Mouse (Mus musculus) midbrain, embryonic 15.5 days (tissue): Measurements from ENCODE around the gene Wscd2. TPM values are rescaled to one million over a fixed set of nuclear protein-coding genes. Genes with fewer than 3 reads are reported as not detected.

Source experiments
- ATAC-seq: fragments of 200-750 bp; cut with Nextera tagmentation; replicated peaks from 2 replicates; pipeline ENCODE4 v1.8.0; 2017; ENCODE audit warnings: moderate TSS enrichment
- H3K27ac ChIP-seq: fragments of 300-500 bp; sonication (generic); 2 replicates; pipeline ENCODE4 v1.5.1; 2015; ENCODE audit warnings: mild to moderate bottlenecking, inconsistent platforms
- H3K27me3 ChIP-seq: fragments of 300-500 bp; sonication (generic); replicated peaks from 2 replicates; pipeline ENCODE4 v1.6.1; 2015; ENCODE audit warnings: inconsistent platforms
- H3K36me3 ChIP-seq: fragments of 300-500 bp; sonication (generic); replicated peaks from 2 replicates; pipeline ENCODE4 v1.6.1; 2015; ENCODE audit warnings: inconsistent platforms
- H3K4me1 ChIP-seq: fragments of 300-500 bp; sonication (generic); 2 replicates; pipeline ENCODE4 v1.6.1; 2015; ENCODE audit warnings: inconsistent platforms
- H3K4me2 ChIP-seq: fragments of 300-500 bp; sonication (generic); 2 replicates; pipeline ENCODE4 v1.6.1; 2015; ENCODE audit warnings: inconsistent platforms, mild to moderate bottlenecking, moderate library complexity
- H3K4me3 ChIP-seq: fragments of 300-500 bp; sonication (generic); 2 replicates; pipeline ENCODE4 v1.5.1; 2015; ENCODE audit warnings: mild to moderate bottlenecking, inconsistent platforms
- H3K9ac ChIP-seq: fragments of 300-500 bp; sonication (generic); 2 replicates; pipeline ENCODE4 v1.6.1; 2015; ENCODE audit warnings: mild to moderate bottlenecking, inconsistent platforms
- H3K9me3 ChIP-seq: fragments of 300-500 bp; sonication (generic); 2 replicates; pipeline ENCODE4 v1.6.1; 2016; ENCODE audit warnings: inconsistent platforms
- WGBS: fragments of 180-500 bp; shearing (Covaris S2); methylation state at CpG from one replicate; pipeline ENCODE4 v1.1.7; 2015; ENCODE audit warnings: mixed read lengths; 5-methylcytosine and 5-hydroxymethylcytosine counted together
- polyA plus RNA-seq: library from polyadenylated mRNA; unstranded; fragments of >200 nt; fragmentation: Nextera tagmentation; extraction: Ambion mirVana; gene quantifications from 2 replicates; pipeline ENCODE4 v1.2.1, GENCODE M21; 2015

Wscd2 gene
- polyA plus RNA-seq, 1 experiment from 2014 or later, result 16.0 TPM

GRCm38 (mm10) chr5:113547949-113548700, 58.0 kb downstream of the Wscd2 start:
- Histone ChIP-seq H3K4me1 (peaks cover 10% of the 10 kb centered on the region), H3K4me2 (no peak overlapping the region), H3K36me3 (no peaks in the 10 kb centered on the region), H3K9ac (no peak overlapping the region), H3K9me3 (no peaks in the 10 kb centered on the region), H3K27me3 (0 out of 2 replicates have a peak, but pooled peaks cover 6% of the 10 kb centered on the region), H3K4me3 (no peak overlapping the region), H3K27ac (no peak overlapping the region)
- 58% methylated on average over 14 of the region's 14 CpGs for WGBS
- ATAC-seq, result no peak

DNA sequence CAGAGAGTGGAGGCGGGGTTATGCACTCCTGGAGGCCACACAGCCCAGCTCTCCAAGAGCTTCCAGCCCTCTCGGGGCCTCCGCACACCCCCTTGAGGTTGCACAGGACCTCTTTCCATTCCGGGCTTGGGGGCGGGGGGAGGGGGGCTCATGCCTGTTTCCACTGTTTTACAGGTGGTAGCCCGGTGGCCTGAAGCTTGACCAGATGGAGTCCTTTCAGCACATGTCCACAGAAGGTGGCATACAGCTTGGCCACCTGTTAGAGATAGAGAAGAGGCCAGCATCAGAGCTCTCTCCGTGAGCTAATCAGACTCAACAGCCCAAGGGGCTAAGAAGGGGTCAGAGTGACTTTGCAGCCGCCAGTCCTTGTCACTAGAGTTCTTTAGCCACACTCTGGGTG, 60.1 kb downstream of the Wscd2 start:
- 0 out of 2 replicates have a peak, but pooled peaks cover 6% of the 10 kb centered on the region for H3K27me3 ChIP-seq
- ATAC-seq, result no peak
- H3K4me2 ChIP-seq, result no peak overlapping the region
- 72% methylated on average over 8 of the region's 8 CpGs for WGBS
- H3K27ac ChIP-seq, result no peak overlapping the region
- no peaks in the 10 kb centered on the region for H3K36me3 ChIP-seq
- H3K9me3 ChIP-seq, result no peaks in the 10 kb centered on the region
- peaks cover 18% of the 10 kb centered on the region for H3K4me1 ChIP-seq
- H3K4me3 ChIP-seq, result no peak overlapping the region
- no peak overlapping the region for H3K9ac ChIP-seq

DNA sequence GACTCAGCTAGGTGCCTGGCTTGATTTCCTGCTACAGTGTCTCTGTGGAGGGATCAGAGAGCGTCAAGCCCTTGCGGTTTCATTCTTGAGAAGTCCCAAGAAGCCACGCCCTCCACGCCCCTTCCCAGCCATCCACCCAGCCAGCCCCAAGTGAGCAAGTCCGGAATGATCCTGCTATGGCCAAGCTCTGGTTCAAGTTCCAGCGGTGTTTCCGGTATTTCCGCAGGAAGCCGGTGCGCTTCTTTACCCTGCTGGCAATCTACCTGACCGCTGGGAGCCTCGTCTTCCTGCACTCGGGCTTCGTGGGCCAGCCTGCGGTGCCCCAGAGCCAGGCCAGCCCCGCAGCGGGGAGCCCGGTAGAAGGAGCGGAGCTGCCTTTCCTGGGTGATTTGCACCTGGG, 60.6 kb downstream of the Wscd2 start:
- Histone ChIP-seq H3K27ac (no peak overlapping the region), H3K9me3 (no peaks in the 10 kb centered on the region), H3K36me3 (no peaks in the 10 kb centered on the region), H3K27me3 (0 out of 2 replicates have a peak, but pooled peaks cover 6% of the 10 kb centered on the region), H3K4me3 (no peak overlapping the region), H3K4me1 (peaks cover 14% of the 10 kb centered on the region), H3K4me2 (no peak overlapping the region), H3K9ac (no peak overlapping the region)
- 35% methylated on average over 19 of the region's 19 CpGs for WGBS
- no peak for ATAC-seq

- H3K9me3 ChIP-seq, result no peaks in the 10 kb centered on the region
- H3K36me3 ChIP-seq, result no peaks in the 10 kb centered on the region
- peaks cover 12% of the 10 kb centered on the region for H3K4me1 ChIP-seq
- WGBS, result 14% methylated on average over 9 of the region's 9 CpGs
- H3K27ac ChIP-seq, result no peak overlapping the region
- no peak overlapping the region for H3K4me2 ChIP-seq
- 0 out of 2 replicates have a peak, but pooled peaks cover 6% of the 10 kb centered on the region for H3K27me3 ChIP-seq
- H3K9ac ChIP-seq, result no peak overlapping the region
- no peak overlapping the region for H3K4me3 ChIP-seq
- no peak for ATAC-seq
These were observed 63.3 kb downstream of the Wscd2 start for GRCm38 (mm10) chr5:113553402-113553897.

DNA sequence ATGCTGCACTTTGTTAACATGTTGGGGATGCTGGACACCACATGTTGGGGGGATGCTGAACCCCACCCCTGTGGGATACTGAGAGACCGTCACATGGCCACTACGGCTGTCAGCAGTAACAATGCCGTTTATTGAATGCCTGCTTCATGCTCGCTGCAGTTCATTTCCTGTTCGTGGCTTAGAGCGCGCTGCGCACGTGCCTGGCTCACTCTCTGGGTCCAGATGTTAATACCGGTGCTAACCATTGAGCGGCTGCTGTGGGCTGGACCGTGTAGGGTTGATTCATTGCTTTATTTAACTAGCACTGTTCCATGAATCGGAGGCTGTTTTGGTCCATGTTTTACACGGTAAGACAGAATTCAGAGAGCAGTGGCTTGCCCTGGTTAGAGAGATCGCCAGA, 64.0 kb downstream of the Wscd2 start:
- no peak overlapping the region for H3K9ac ChIP-seq

DNA sequence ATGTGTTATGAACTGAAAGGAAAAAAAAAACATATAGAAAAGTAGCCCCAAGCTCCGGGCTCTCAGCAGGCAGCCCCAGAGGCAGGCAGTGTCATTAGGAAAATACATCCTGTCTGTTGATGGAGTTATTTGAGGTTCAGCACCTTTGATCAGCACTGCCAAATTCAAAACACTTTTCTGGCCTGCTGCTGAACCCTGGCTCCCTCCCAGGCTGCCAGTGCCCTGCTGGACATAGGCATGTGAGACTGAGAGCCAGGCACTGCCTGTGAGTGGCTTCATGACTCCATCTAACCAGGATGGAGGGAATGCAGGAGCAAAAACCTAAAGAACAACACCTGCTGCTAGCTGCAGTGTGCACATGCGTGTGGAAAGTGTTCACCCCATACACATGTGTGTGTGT, 64.4 kb downstream of the Wscd2 start:
- Histone ChIP-seq H3K9me3 (no peaks in the 10 kb centered on the region), H3K4me3 (no peak overlapping the region), H3K36me3 (no peaks in the 10 kb centered on the region), H3K9ac (no peak overlapping the region), H3K27me3 (0 out of 2 replicates have a peak, but pooled peaks cover 6% of the 10 kb centered on the region), H3K4me1 (peaks cover 12% of the 10 kb centered on the region), H3K27ac (no peak overlapping the region), H3K4me2 (no peak overlapping the region)
- no peak for ATAC-seq
- WGBS, result 85% methylated on average over 2 of the region's 2 CpGs

More for the DNA sequence above, 64.0 kb downstream of the Wscd2 start:
- no peak for ATAC-seq
- WGBS, result 60% methylated on average over 15 of the region's 15 CpGs
- Histone ChIP-seq H3K9me3 (no peaks in the 10 kb centered on the region), H3K36me3 (no peaks in the 10 kb centered on the region), H3K4me1 (peaks cover 12% of the 10 kb centered on the region), H3K4me2 (no peak overlapping the region), H3K27ac (no peak overlapping the region), H3K4me3 (no peak overlapping the region), H3K27me3 (0 out of 2 replicates have a peak, but pooled peaks cover 6% of the 10 kb centered on the region)

GRCm38 (mm10) chr5:113555684-113556083, 65.6 kb downstream of the Wscd2 start:
- 68% methylated on average over 2 of the region's 2 CpGs for WGBS
- no peak for ATAC-seq

DNA sequence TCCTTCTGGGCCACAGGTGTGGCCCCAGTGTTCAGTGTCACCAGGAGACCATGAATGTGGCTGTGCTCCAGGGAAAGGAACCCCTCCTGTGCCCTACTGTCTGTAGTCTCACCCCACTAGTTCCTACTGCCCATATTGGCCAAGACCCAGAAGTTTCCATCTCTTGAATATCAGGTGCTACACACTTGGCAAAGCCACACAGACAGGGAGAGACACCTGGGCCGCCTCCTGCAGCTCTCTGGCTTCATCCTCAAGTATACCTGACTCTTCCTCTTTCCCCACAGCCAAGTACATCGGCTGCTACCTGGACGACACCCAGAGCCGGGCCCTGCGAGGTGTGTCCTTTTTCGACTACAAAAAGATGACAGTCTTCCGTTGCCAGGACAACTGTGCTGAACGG, 67.9 kb downstream of the Wscd2 start:
- no peak overlapping the region for H3K27ac ChIP-seq
- no peak overlapping the region for H3K4me2 ChIP-seq
- 91% methylated on average over 8 of the region's 8 CpGs for WGBS
- H3K4me3 ChIP-seq, result no peak overlapping the region
- no peaks in the 10 kb centered on the region for H3K9me3 ChIP-seq
- no peaks in the 10 kb centered on the region for H3K27me3 ChIP-seq
- no peak overlapping the region for H3K9ac ChIP-seq
- H3K36me3 ChIP-seq, result no peaks in the 10 kb centered on the region
- peaks cover 12% of the 10 kb centered on the region for H3K4me1 ChIP-seq
- no peak for ATAC-seq

More at GRCm38 (mm10) chr5:113555684-113556083, 65.6 kb downstream of the Wscd2 start:
- Histone ChIP-seq H3K9ac (no peak overlapping the region), H3K4me1 (peaks cover 12% of the 10 kb centered on the region), H3K27me3 (0 out of 2 replicates have a peak, but pooled peaks cover 3% of the 10 kb centered on the region), H3K9me3 (no peaks in the 10 kb centered on the region), H3K4me3 (no peak overlapping the region), H3K27ac (no peak overlapping the region), H3K36me3 (no peaks in the 10 kb centered on the region), H3K4me2 (no peak overlapping the region)

DNA sequence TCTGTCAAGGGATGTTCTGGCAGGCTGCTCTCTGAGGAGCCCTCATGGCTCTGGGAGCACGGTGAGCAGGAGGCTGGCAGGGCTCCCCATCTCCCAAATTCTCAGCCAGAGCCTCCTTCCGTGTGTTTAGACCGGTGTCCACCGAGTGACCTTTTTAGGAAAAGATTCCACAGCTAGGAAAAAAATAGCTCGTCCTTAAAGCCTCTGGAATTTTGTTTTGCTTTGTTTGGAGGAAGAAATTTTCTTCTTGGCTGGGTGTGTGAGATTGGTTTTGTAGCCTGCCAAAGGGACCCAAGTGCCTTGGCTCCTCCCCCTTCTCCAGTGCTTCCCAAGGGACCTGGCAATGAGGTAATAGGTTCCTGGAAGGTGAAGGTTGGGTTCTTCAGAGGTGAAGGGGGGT, 69.5 kb downstream of the Wscd2 start:
- no peak for ATAC-seq
- Histone ChIP-seq H3K4me3 (no peak overlapping the region), H3K4me1 (no peaks in the 10 kb centered on the region), H3K36me3 (no peaks in the 10 kb centered on the region), H3K4me2 (no peak overlapping the region), H3K9ac (no peak overlapping the region), H3K27me3 (no peaks in the 10 kb centered on the region), H3K9me3 (no peaks in the 10 kb centered on the region), H3K27ac (no peak overlapping the region)
- 74% methylated on average over 5 of the region's 5 CpGs for WGBS

DNA sequence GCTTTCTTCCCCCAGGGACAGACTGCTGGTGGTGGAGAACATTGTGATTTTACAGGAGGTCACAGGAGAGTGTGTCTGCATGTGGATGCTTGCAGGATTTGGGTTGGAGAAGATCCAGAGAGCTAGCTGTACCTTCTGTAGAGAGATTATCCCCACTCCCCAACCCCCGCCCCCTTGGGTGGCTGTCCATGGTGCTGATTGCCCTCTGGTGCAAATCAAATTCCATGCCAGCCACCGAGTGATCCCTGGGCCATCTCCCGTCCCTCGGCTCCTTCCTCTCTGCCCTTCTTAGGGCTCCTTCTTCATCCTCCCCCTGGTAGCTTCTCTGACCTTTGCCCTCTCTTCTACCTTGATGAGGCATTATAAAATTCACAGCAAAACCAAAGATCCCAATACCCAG, 74.3 kb downstream of the Wscd2 start:
- Histone ChIP-seq H3K4me3 (no peak overlapping the region), H3K4me2 (no peak overlapping the region), H3K9ac (no peak overlapping the region), H3K4me1 (no peaks in the 10 kb centered on the region), H3K27ac (no peak overlapping the region), H3K9me3 (no peaks in the 10 kb centered on the region), H3K27me3 (no peaks in the 10 kb centered on the region), H3K36me3 (no peaks in the 10 kb centered on the region)
- ATAC-seq, result no peak
- WGBS, result 28% methylated on average over 4 of the region's 4 CpGs

- Histone ChIP-seq H3K4me2 (no peak overlapping the region), H3K4me3 (no peak overlapping the region), H3K9ac (no peak overlapping the region), H3K4me1 (no peaks in the 10 kb centered on the region), H3K27ac (no peak overlapping the region), H3K9me3 (no peaks in the 10 kb centered on the region), H3K36me3 (no peaks in the 10 kb centered on the region), H3K27me3 (no peaks in the 10 kb centered on the region)
- no peak for ATAC-seq
- 77% methylated on average over 10 of the region's 10 CpGs for WGBS
These were observed 75.1 kb downstream of the Wscd2 start for GRCm38 (mm10) chr5:113565101-113565854.

GRCm38 (mm10) chr5:113565858-113566257, 75.7 kb downstream of the Wscd2 start:
- no peaks in the 10 kb centered on the region for H3K36me3 ChIP-seq
- no peak overlapping the region for H3K4me2 ChIP-seq
- 75% methylated on average over 12 of the region's 12 CpGs for WGBS
- no peak overlapping the region for H3K4me3 ChIP-seq
- no peaks in the 10 kb centered on the region for H3K27me3 ChIP-seq
- H3K9ac ChIP-seq, result no peak overlapping the region
- H3K4me1 ChIP-seq, result no peaks in the 10 kb centered on the region
- H3K9me3 ChIP-seq, result no peaks in the 10 kb centered on the region
- no peak overlapping the region for H3K27ac ChIP-seq
- no peak for ATAC-seq
